Mouse (Mus musculus) lung, embryonic 14.5 days (tissue): ENCODE results near the gene Cyb5r1. TPM values are rescaled to one million over a fixed set of nuclear protein-coding genes. Genes with fewer than 3 reads are reported as not detected.

ENCODE experiments used
- ATAC-seq: fragments of 200-750 bp; cut with Nextera tagmentation; 2 replicates; pipeline ENCODE4 v1.8.0; 2017; ENCODE audit warnings: mild to moderate bottlenecking, moderate TSS enrichment, moderate library complexity; ENCODE audit not compliant: insufficient read depth
- DNase-seq: peaks from one replicate; pipeline ENCODE4 v3.0.0-alpha.2; 2015
- H3K27ac ChIP-seq: fragments of 300-500 bp; sonication (generic); 2 replicates; pipeline ENCODE4 v1.5.1; 2014; ENCODE audit warnings: low read depth, mild to moderate bottlenecking, moderate library complexity
- H3K27me3 ChIP-seq: fragments of 300-500 bp; sonication (generic); 2 replicates; pipeline ENCODE4 v1.6.1; 2014; ENCODE audit warnings: low read length, control low read depth; ENCODE audit not compliant: insufficient read depth
- H3K36me3 ChIP-seq: fragments of 300-500 bp; sonication (generic); 2 replicates; pipeline ENCODE4 v1.6.1; 2014; ENCODE audit warnings: control low read depth; ENCODE audit not compliant: insufficient read depth
- H3K4me1 ChIP-seq: fragments of 300-500 bp; sonication (generic); 2 replicates; pipeline ENCODE4 v1.6.1; 2014; ENCODE audit warnings: antibody characterized with exemption, control low read depth; ENCODE audit not compliant: insufficient read depth
- H3K4me2 ChIP-seq: fragments of 300-500 bp; sonication (generic); 2 replicates; pipeline ENCODE4 v1.6.1; 2014; ENCODE audit warnings: mild to moderate bottlenecking
- H3K4me3 ChIP-seq: fragments of 300-500 bp; sonication (generic); 2 replicates; pipeline ENCODE4 v1.5.1; 2014; ENCODE audit warnings: low read depth, low read length
- H3K9ac ChIP-seq: fragments of 300-500 bp; sonication (generic); 2 replicates; pipeline ENCODE4 v1.6.1; 2014
- H3K9me3 ChIP-seq: fragments of 300-500 bp; sonication (generic); 2 replicates; pipeline ENCODE4 v1.6.1; 2016; ENCODE audit warnings: low read depth, low read length, control low read depth
- CTCF ChIP-seq: IDR thresholded peaks from 2 replicates; pipeline ENCODE4 v1.5.1; 2016; ENCODE audit warnings: antibody characterized with exemption, low read depth
- WGBS: fragments of 180-500 bp; shearing (Covaris S2); extraction: QIAGEN DNeasy Blood & Tissue Kit; methylation state at CpG from one replicate; pipeline ENCODE4 v1.1.7; 2014; 5-methylcytosine and 5-hydroxymethylcytosine counted together
- polyA plus RNA-seq: library from polyadenylated mRNA; unstranded; fragments of >200 nt; fragmentation: Nextera tagmentation; extraction: Ambion mirVana; gene quantifications from 2 replicates; pipeline ENCODE4 v1.2.1, GENCODE M21; 2014

Gene Cyb5r1
- polyA plus RNA-seq: 33.9 and 37.8 TPM in 2 replicates

DNA sequence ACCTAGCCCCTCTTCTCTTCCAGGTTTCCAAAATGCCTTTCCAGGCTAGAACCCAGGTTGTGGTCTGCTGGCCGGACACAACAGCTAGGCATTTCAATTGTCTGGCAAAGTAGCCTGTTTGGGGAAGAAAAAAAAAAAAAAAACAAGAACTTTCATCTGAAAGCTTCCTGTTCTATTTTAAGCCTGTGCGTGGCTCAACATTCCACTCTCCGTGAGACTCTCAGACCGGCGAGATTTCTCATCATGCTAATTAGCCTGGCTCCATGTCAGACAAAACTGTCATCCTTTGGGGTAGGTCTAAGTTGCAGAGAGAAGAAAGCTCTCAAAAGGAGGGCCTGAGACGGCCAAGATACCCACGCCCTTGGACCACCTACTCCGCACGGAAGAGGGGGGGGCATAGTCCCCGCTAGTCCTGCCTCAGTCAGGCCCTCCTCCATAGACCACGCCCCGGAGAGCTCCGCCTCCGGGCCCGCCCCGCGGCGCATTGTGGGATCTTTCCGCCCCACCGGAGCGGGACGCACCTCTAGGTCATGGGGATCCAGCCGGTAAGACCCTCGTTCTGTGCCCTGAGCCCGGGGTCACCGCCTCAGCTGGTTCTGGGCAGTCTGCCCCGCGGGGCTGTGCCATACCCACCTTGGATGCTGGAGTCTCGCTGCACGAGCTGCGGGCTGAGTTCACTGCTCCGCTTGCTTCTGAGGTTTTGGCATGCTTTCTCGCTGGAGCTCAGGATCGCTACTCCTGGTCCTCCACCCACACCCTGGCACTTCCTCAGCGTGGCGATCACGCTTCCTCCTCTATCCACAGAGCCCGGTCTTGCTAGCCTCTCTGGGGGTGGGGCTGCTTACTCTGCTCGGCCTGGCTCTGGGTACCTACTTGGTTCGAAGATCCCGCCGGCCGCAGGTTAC is at the start of gene Cyb5r1:
Cyb5r1 (plus strand) TSS at position 51 of the 905 bp plus-strand sequence.
- Histone ChIP-seq H3K27me3 (no peaks in the 10 kb centered on the region), H3K9ac (peak within 1 kb of the TSS; percentile 78), H3K36me3 (peaks cover 29% of the 10 kb centered on the region), H3K27ac (peak within 1 kb of the TSS; percentile 72), H3K4me2 (peak within 1 kb of the TSS; percentile 65), H3K4me3 (peak within 1 kb of the TSS; percentile 79), H3K9me3 (no peaks in the 10 kb centered on the region), H3K4me1 (0 out of 2 replicates have a peak, but pooled peaks cover 8% of the 10 kb centered on the region)
- WGBS: 1% methylated on average over 43 of the region's 43 CpGs
- peak; percentile 99 for ATAC-seq
- DNase-seq: peak; percentile 93
- no peak for TF ChIP-seq CTCF

DNA sequence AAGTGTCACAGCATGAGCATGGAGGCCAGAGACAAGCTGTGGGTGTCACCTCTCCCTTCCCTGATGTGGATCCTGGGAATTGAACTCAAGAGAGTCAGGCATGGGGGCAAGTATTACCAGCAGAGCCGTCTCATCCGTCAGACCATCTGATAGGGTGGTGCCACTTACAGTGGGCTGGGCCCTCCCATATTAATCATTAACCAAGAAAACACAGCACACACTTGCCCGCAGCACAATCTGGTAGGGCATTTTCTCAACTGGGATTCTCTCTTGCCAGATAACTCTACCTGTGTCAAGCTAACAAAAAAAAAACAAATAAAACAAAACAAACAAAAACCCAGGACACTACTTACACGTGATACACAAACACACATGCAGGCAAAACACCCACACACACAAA is 47.9 kb upstream of the Cyb5r1 start:
- no peak overlapping the region for H3K4me3 ChIP-seq
- ATAC-seq: no peak
- no peak overlapping the region for H3K4me2 ChIP-seq
- DNase-seq: no peak
- H3K36me3 ChIP-seq: peaks cover 77% of the 10 kb centered on the region
- no peaks in the 10 kb centered on the region for H3K9me3 ChIP-seq
- no peak overlapping the region for H3K27ac ChIP-seq
- H3K27me3 ChIP-seq: no peaks in the 10 kb centered on the region
- 62% methylated on average over 4 of the region's 4 CpGs for whole genome bisulfite sequencing
- no peak for TF ChIP-seq CTCF
- H3K9ac ChIP-seq: no peak overlapping the region
- peaks cover 6% of the 10 kb centered on the region; the same call in 1 of the 2 replicates for H3K4me1 ChIP-seq

DNA sequence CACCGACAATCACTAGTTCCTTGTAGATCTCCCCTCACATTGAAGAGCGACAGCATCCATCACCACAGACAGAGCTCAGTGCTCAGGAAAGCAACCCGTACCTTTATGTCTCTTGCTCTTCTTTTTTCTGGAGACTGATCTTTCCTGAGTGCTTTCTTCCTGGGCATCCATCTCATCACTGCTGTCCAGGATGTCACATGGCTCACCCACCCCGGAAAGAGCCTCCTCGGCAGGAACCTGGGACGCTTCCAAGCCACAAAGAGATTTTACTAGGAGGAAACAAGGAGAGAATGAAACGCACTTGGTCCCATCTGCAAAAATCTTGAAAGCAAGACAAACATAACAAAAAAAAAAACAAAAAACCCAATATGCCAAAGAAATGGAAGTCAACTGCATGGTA is 44.7 kb upstream of the Cyb5r1 start:
- no peaks in the 10 kb centered on the region for H3K9me3 ChIP-seq
- DNase-seq (no peak), ATAC-seq (no peak)
- no peaks in the 10 kb centered on the region for H3K27me3 ChIP-seq
- peaks cover 45% of the 10 kb centered on the region for H3K36me3 ChIP-seq
- H3K4me1 ChIP-seq: peaks cover 6% of the 10 kb centered on the region; the same call in 1 of the 2 replicates
- no peak overlapping the region for H3K27ac ChIP-seq
- peak overlapping the region; percentile 81 for H3K4me2 ChIP-seq
- peak overlapping the region; percentile 94 for H3K4me3 ChIP-seq
- peak overlapping the region; percentile 89 for H3K9ac ChIP-seq
- WGBS: 67% methylated on average over 7 of the region's 7 CpGs
- TF ChIP-seq CTCF: no peak

DNA sequence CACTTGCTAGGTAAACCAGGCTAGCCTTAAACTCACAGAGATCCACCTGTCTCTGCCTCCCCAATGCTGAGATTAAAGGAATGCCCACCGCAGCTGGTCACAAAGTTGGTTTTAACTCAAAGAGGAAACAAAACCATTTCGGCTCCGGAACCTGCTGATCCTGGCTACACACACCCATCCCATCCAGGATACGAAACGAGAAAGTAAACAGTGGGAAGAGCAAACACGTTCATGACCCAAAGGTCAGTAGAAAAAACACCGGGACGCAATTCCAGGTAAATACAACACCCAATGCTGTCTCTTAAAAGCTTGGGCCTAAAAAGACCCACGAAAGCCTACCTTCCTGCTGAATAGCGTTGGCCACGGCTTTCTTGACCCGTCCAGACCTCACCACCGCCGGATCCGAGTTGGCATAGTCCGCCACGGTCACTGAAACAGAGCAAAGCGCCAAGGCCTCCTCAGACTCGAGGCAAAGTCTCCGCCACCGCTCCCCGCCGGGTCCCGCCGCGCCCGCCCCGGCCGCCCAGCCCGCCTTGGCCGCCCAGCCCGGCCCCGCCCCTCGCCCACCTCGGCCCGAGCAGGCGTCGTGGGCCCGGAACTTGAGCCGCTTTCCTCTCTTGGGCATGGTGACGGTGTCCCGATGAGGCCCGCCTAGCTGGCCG is 44.0 kb upstream of the Cyb5r1 start:
- ATAC-seq (peak; percentile 83), DNase-seq (no peak)
- peak overlapping the region; percentile 81 for H3K4me2 ChIP-seq
- no peaks in the 10 kb centered on the region for H3K27me3 ChIP-seq
- no peak for TF ChIP-seq CTCF
- H3K36me3 ChIP-seq: peaks cover 38% of the 10 kb centered on the region
- H3K9ac ChIP-seq: peak overlapping the region; percentile 89
- 3% methylated on average over 44 of the region's 44 CpGs for WGBS
- no peaks in the 10 kb centered on the region for H3K9me3 ChIP-seq
- H3K4me1 ChIP-seq: peaks cover 6% of the 10 kb centered on the region; the same call in 1 of the 2 replicates
- H3K27ac ChIP-seq: peak overlapping the region; percentile 83
- peak overlapping the region; percentile 94 for H3K4me3 ChIP-seq

DNA sequence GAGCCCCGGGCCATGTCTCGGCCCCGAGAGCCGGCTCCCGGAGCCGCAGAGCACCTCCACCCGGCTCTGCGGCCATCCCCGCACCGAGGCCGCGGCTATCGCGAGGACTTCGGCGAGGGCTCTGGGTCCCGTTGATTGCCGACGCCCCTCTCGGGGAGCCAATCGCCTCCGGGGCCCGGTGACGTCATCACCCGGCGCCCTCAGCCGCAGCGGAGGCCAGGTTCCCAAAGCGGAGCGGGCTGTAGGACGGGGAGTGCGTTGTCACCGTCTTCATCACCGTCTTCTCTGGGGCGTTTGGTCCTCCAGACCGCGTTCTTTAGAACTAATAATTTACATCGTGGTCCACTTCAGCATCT is 43.5 kb upstream of the Cyb5r1 start, which contains the start of gene Tmem183a:
Tmem183a (minus strand) TSS at position 123 of the 356 bp plus-strand sequence.
- H3K9ac ChIP-seq: peak within 1 kb of the TSS; percentile 89
- peak within 1 kb of the TSS; percentile 81 for H3K4me2 ChIP-seq
- no peak for TF ChIP-seq CTCF
- no peaks in the 10 kb centered on the region for H3K27me3 ChIP-seq
- H3K36me3 ChIP-seq: peaks cover 33% of the 10 kb centered on the region
- DNase-seq (peak; percentile 99), ATAC-seq (peak; percentile 99)
- H3K9me3 ChIP-seq: no peaks in the 10 kb centered on the region
- peaks cover 6% of the 10 kb centered on the region; the same call in 1 of the 2 replicates for H3K4me1 ChIP-seq
- under 1% methylated on average over 38 of the region's 38 CpGs for WGBS
- peak within 1 kb of the TSS; percentile 94 for H3K4me3 ChIP-seq
- H3K27ac ChIP-seq: peak within 1 kb of the TSS; percentile 83

DNA sequence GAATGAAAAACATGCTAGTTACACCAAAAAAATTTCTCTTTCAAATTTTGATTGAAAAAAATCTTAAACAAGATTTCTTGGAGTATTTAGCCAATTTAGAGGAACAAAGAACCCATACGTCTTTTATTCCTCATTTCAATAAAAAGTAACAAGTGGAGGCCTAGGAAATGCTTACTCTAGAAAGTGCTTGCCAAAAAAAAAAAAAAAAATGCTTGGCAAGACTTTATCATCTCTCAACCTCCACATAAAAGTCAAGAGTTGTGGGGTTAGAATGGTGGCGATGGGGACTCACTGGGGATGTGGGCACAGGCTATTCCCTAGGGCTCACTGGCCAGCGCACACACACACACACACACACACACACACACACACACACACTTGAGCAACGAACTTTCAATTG is 42.2 kb upstream of the Cyb5r1 start:
- DNase-seq (no peak), ATAC-seq (no peak)
- Histone ChIP-seq H3K36me3 (peaks cover 21% of the 10 kb centered on the region), H3K9me3 (no peaks in the 10 kb centered on the region), H3K27ac (no peak overlapping the region), H3K9ac (no peak overlapping the region), H3K4me3 (no peak overlapping the region), H3K4me1 (peaks cover 6% of the 10 kb centered on the region; the same call in 1 of the 2 replicates), H3K4me2 (no peak overlapping the region), H3K27me3 (no peaks in the 10 kb centered on the region)
- 78% methylated on average over 4 of the region's 4 CpGs for WGBS
- no peak for TF ChIP-seq CTCF

DNA sequence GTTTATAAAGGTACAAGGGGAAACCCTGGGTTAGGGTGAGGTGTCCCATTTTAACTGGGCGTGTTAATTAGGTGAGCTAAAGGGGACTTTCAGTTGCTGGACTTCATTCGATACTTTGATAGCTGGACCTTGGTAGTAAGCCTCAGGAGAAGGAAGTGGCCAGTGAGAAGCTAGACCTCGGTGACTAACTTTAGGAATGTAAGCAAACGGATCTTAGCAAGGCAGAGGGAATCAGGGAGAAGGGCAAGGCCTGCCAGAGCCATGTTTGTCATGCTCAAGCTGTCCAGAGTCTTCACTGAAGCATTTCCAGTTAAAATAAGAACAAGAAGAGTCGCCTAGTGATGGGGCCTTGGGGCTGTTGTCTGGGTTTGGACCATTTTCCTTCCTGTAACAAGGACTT is 39.9 kb upstream of the Cyb5r1 start:
- H3K4me3 ChIP-seq: no peak overlapping the region
- H3K27ac ChIP-seq: no peak overlapping the region
- H3K4me2 ChIP-seq: no peak overlapping the region
- no peaks in the 10 kb centered on the region for H3K27me3 ChIP-seq
- TF ChIP-seq CTCF: no peak
- no peak for ATAC-seq
- H3K9ac ChIP-seq: no peak overlapping the region
- no peaks in the 10 kb centered on the region for H3K9me3 ChIP-seq
- peaks cover 5% of the 10 kb centered on the region; the same call in 1 of the 2 replicates for H3K4me1 ChIP-seq
- 56% methylated on average over 5 of the region's 5 CpGs for WGBS
- no peak for DNase-seq
- H3K36me3 ChIP-seq: 0 out of 2 replicates have a peak, but pooled peaks cover 3% of the 10 kb centered on the region
